Mouse (Mus musculus) CH12.LX (cell line): ENCODE data around the gene Sipa1l2. TPM values are rescaled to one million over a fixed set of nuclear protein-coding genes. Genes with fewer than 3 reads are reported as not detected.

Experiments
- DNase-seq: peaks from one replicate; pipeline ENCODE4 v3.0.0-alpha.2; 2013; ENCODE audit errors: extremely low read depth
- H3K27ac ChIP-seq: 2 replicates; pipeline ENCODE4 v1.5.1; 2012; ENCODE audit warnings: low read depth, mild to moderate bottlenecking, control low read depth, moderate library complexity; ENCODE audit not compliant: insufficient read depth
- H3K27me3 ChIP-seq: replicated peaks from 2 replicates; pipeline ENCODE3; 2012; ENCODE audit warnings: inconsistent platforms
- H3K36me3 ChIP-seq, 2 experiments: replicated peaks in 1 of 2; 2 replicates each; pipeline versions ENCODE3 to v1.6.1; 2012; ENCODE audit warnings: inconsistent platforms in 1 of 2, low read length in 1 of 2, mild to moderate bottlenecking in 1 of 2, mixed read lengths in 1 of 2, moderate library complexity in 1 of 2; ENCODE audit not compliant: control insufficient read depth in 1 of 2, insufficient read depth in 1 of 2
- H3K4me1 ChIP-seq, 2 experiments: 2 replicates each; pipeline ENCODE4 v1.6.1; 2012; ENCODE audit warnings: inconsistent platforms in 1 of 2, moderate library complexity in 1 of 2; ENCODE audit not compliant: insufficient read depth in 2 of 2, control insufficient read depth in 1 of 2
- H3K4me2 ChIP-seq: 2 replicates; pipeline ENCODE4 v1.6.1; 2012; ENCODE audit warnings: low read depth, mild to moderate bottlenecking, control low read depth; ENCODE audit not compliant: poor library complexity, insufficient read depth, severe bottlenecking
- H3K4me3 ChIP-seq, 3 experiments: fragments of 150-350 bp in 1 of 3; sonication (generic) in 1 of 3; replicated peaks in 1 of 3; 2 replicates each; pipeline versions ENCODE3 to v1.5.1; 2011 to 2012; ENCODE audit warnings: low read depth in 2 of 3, low read length in 2 of 3, mild to moderate bottlenecking in 2 of 3, moderate library complexity in 2 of 3, control low read depth in 1 of 3, improper control_type of control experiment in 1 of 3, inconsistent platforms in 1 of 3, mixed read lengths in 1 of 3; ENCODE audit not compliant: poor library complexity in 1 of 3
- H3K79me2 ChIP-seq: replicated peaks from 2 replicates; pipeline ENCODE4 v1.6.1; 2012; ENCODE audit warnings: mild to moderate bottlenecking, moderate library complexity; ENCODE audit not compliant: control insufficient read depth, poor library complexity, insufficient read depth, severe bottlenecking; ENCODE audit errors: extremely low read depth
- H3K9ac ChIP-seq: 2 replicates; pipeline ENCODE4 v1.6.1; 2012; ENCODE audit warnings: low read depth, mild to moderate bottlenecking, control low read depth, moderate library complexity; ENCODE audit not compliant: insufficient read depth
- H3K9me3 ChIP-seq: replicated peaks from 2 replicates; pipeline ENCODE3; 2012; ENCODE audit warnings: low read length, inconsistent platforms, mixed read lengths
- BHLHE40 ChIP-seq: IDR thresholded peaks from 2 replicates; pipeline ENCODE4 v1.6.1; 2011; ENCODE audit warnings: mild to moderate bottlenecking, low read depth, low read length, improper control_type of control experiment
- CTCF ChIP-seq, 2 experiments: IDR thresholded peaks in 1 of 2; conservative IDR thresholded peaks in 1 of 2; 2 replicates each; pipeline ENCODE4 v1.5.1; 2011 to 2012; ENCODE audit warnings: low read depth in 2 of 2, low read length in 2 of 2, improper control_type of control experiment in 1 of 2, inconsistent platforms in 1 of 2, mild to moderate bottlenecking in 1 of 2, moderate library complexity in 1 of 2
- E2F4 ChIP-seq: IDR thresholded peaks from 2 replicates; pipeline ENCODE4 v1.6.1; 2011; ENCODE audit warnings: low read depth, low read length, improper control_type of control experiment; ENCODE audit not compliant: insufficient replicate concordance
- EP300 ChIP-seq: IDR thresholded peaks from 2 replicates; pipeline ENCODE4 v1.6.1; 2011; ENCODE audit warnings: low read length, improper control_type of control experiment
- GABPA ChIP-seq: IDR thresholded peaks from 2 replicates; pipeline ENCODE4 v1.6.1; 2012; ENCODE audit warnings: low read depth, low read length, improper control_type of control experiment, inconsistent platforms; ENCODE audit not compliant: insufficient replicate concordance
- IRF4 ChIP-seq: IDR thresholded peaks from 2 replicates; pipeline ENCODE4 v1.6.1; 2014; ENCODE audit warnings: low read depth, mild to moderate bottlenecking, inconsistent platforms, low read length, improper control_type of control experiment
- JUN ChIP-seq: IDR thresholded peaks from 2 replicates; pipeline ENCODE4 v1.6.1; 2011; ENCODE audit warnings: low read depth, mild to moderate bottlenecking, low read length, improper control_type of control experiment, moderate library complexity; ENCODE audit not compliant: insufficient read depth
- MAFK ChIP-seq: IDR thresholded peaks from 2 replicates; pipeline ENCODE4 v1.6.1; 2011; ENCODE audit warnings: low read length, improper control_type of control experiment; ENCODE audit not compliant: insufficient replicate concordance
- MAX ChIP-seq: IDR thresholded peaks from 2 replicates; pipeline ENCODE4 v1.6.1; 2011; ENCODE audit warnings: low read length, improper control_type of control experiment
- MEF2A ChIP-seq: IDR thresholded peaks from 2 replicates; pipeline ENCODE4 v1.6.1; 2014; ENCODE audit warnings: low read depth, mild to moderate bottlenecking, inconsistent platforms, low read length, improper control_type of control experiment, borderline replicate concordance
- MXI1 ChIP-seq: IDR thresholded peaks from 2 replicates; pipeline ENCODE4 v1.6.1; 2011; ENCODE audit warnings: mild to moderate bottlenecking, low read depth, low read length, improper control_type of control experiment
- MYC ChIP-seq: IDR thresholded peaks from 2 replicates; pipeline ENCODE4 v1.6.1; 2011; ENCODE audit warnings: low read depth, mild to moderate bottlenecking, improper control_type of control experiment, low read length
- NELFE ChIP-seq: IDR thresholded peaks from 2 replicates; pipeline ENCODE4 v1.6.1; 2011; ENCODE audit warnings: low read depth, low read length, improper control_type of control experiment
- PAX5 ChIP-seq: IDR thresholded peaks from 2 replicates; pipeline ENCODE4 v1.6.1; 2012; ENCODE audit warnings: low read length, inconsistent platforms, mixed read lengths
- POLR2AphosphoS2 ChIP-seq: IDR thresholded peaks from 2 replicates; pipeline ENCODE4 v1.6.1; 2011; ENCODE audit warnings: low read depth, low read length, improper control_type of control experiment
- RAD21 ChIP-seq: IDR thresholded peaks from 2 replicates; pipeline ENCODE4 v1.6.1; 2011; ENCODE audit warnings: low read depth, mild to moderate bottlenecking, low read length, improper control_type of control experiment, moderate library complexity
- RCOR1 ChIP-seq: conservative IDR thresholded peaks from 2 replicates; pipeline ENCODE4 v1.6.1; 2012; ENCODE audit warnings: low read depth, mild to moderate bottlenecking, inconsistent platforms, low read length, improper control_type of control experiment
- TBP ChIP-seq: conservative IDR thresholded peaks from 2 replicates; pipeline ENCODE4 v1.6.1; 2011; ENCODE audit warnings: low read depth, low read length, improper control_type of control experiment
- USF1 ChIP-seq: IDR thresholded peaks from 2 replicates; pipeline ENCODE4 v1.6.1; 2014; ENCODE audit warnings: low read depth, mild to moderate bottlenecking, inconsistent platforms, low read length, improper control_type of control experiment
- ZC3H11A ChIP-seq: IDR thresholded peaks from 2 replicates; pipeline ENCODE4 v1.6.1; 2012; ENCODE audit warnings: low read depth, mild to moderate bottlenecking, inconsistent platforms, low read length, improper control_type of control experiment
- ZKSCAN1 ChIP-seq: IDR thresholded peaks from 2 replicates; pipeline ENCODE4 v1.6.1; 2012; ENCODE audit warnings: low read depth, inconsistent platforms, low read length, improper control_type of control experiment, borderline replicate concordance
- ZMIZ1 ChIP-seq: IDR thresholded peaks from 2 replicates; pipeline ENCODE4 v1.6.1; 2012; ENCODE audit warnings: low read depth, mild to moderate bottlenecking, inconsistent platforms, low read length, improper control_type of control experiment
- ZNF384 ChIP-seq: IDR thresholded peaks from 2 replicates; pipeline ENCODE4 v1.6.1; 2012; ENCODE audit warnings: low read depth, low read length, improper control_type of control experiment, inconsistent platforms
- dilution Hi-C: fragments of 300-500 bp; cut with MboI; formaldehyde crosslinking; loops from 2 replicates; pipeline ENCODE4 v1.14.3; 2020; ENCODE audit warnings: low sequenced_read_pairs; ENCODE audit not compliant: extremely low pct_unique_long_range_greater_than_20kb, extremely low pct_ligation_motif_present
- in situ Hi-C: fragments of 300-500 bp; cut with MboI; formaldehyde crosslinking; loops from 3 replicates; pipeline ENCODE4 v1.14.3; 2019; ENCODE audit warnings: low sequenced_read_pairs, low pct_ligation_motif_present, low pct_unique_long_range_greater_than_20kb, mixed read lengths
- polyA plus RNA-seq: library from polyadenylated mRNA; unstranded; fragments of >175 nt; gene quantifications from 2 replicates; pipeline ENCODE4 v1.2.1, GENCODE M21; 2012; ENCODE audit warnings: low read depth; ENCODE audit not compliant: insufficient read length
- total RNA-seq, 2 experiments: library from RNA; depleted of rRNA; stranded (reverse); fragments of 300-350 nt in 1 of 2; fragments of >200 nt in 1 of 2; gene quantifications; 2 replicates each; pipeline ENCODE4 v1.2.3; 2012 to 2014

Gene Sipa1l2
- total and polyA plus RNA-seq, 3 experiments = 2.0 to 5.6 (median 2.7) TPM

DNA sequence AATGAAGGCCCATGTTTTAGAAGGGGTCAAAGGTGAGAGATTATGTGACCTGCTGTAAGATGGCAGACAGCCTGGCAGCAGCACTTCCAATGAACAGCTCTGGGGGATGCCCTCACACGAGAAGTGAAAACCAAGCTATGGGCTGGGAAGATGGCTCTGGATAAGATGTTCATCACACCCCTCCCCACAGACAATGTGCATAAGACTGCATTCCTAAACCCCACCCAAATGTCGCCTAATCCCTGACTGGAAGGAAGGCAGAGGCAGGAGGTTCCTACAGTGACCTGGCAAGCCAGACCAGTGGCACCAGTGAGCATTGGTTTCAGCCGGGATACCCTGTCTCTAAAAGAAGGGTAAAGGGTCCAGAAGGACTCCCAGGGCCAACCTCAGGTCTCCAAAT lies 83.9 kb downstream of the Sipa1l2 start:
- Histone ChIP-seq H3K27ac (no peak overlapping the region), H3K27me3 (no peaks in the 10 kb centered on the region), H3K4me2 (no peak overlapping the region), H3K79me2 (no peaks in the 10 kb centered on the region), H3K36me3 (peaks cover 16 to 45% of the 10 kb centered on the region in 2 experiments), H3K4me1 (peaks cover 0 to 10% of the 10 kb centered on the region in 2 experiments; a peak in 1 of 4 replicates), H3K4me3 (no peak overlapping the region), H3K9ac (no peak overlapping the region), H3K9me3 (peaks cover 6% of the 10 kb centered on the region)
- no peak for TF ChIP-seq E2F4
- no peak for TF ChIP-seq MYC
- in situ Hi-C loops (no loop called here), dilution Hi-C loops (no loop called here)
- no peak for DNase-seq

DNA sequence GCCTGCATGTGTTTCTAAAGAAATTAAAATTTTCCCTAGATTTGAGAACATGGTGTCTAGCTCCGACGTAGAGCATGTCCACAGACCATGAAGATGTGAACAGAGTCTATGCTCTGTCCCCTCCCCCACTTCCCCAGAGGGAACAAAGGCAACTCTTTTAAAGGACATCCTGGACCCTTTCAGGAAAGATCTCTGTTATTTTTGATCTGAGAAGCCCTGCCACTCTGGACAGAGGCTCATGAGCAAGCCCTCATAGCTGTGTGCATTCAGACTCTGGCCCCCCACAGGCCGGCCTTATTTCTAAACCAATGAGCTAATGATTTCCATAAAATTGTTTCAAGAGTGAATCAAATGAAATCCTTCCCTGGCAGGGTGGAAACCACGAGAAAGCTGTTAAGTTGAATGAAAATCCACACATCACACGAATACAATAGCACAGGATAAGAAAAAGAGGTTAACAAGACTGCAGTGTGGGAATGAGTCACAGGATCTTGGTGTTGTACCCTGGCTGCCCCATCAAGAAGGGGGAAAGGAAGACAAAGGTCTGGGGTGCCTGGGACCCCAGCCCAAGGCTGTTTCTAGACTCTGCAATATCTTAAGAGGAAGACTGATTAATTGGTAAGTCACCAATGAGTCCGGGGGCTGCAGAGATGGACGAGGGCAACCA lies 84.9 kb downstream of the Sipa1l2 start:
- Histone ChIP-seq H3K4me1 (peaks cover 0 to 10% of the 10 kb centered on the region in 2 experiments; a peak in 1 of 4 replicates), H3K27ac (no peak overlapping the region), H3K36me3 (peaks cover 18 to 46% of the 10 kb centered on the region in 2 experiments), H3K79me2 (no peaks in the 10 kb centered on the region), H3K4me2 (no peak overlapping the region), H3K9me3 (peaks cover 10% of the 10 kb centered on the region), H3K27me3 (no peaks in the 10 kb centered on the region), H3K4me3 (no peak overlapping the region), H3K9ac (no peak overlapping the region)
- TF ChIP-seq PAX5 = no peak
- no peak for TF ChIP-seq EP300
- no peak for TF ChIP-seq E2F4
- no peak for TF ChIP-seq RCOR1
- no peak for TF ChIP-seq MEF2A
- TF ChIP-seq CTCF (conservative IDR thresholded peaks at IDR 0.05 in 1 of 2, IDR thresholded peaks at IDR 0.05 in 1 of 2; ENCODE audit: low read depth in 2 of 2, low read length in 2 of 2) = no peak
- no peak for TF ChIP-seq MYC
- no peak for TF ChIP-seq JUN
- TF ChIP-seq MAFK = no peak
- TF ChIP-seq ZNF384 = no peak
- dilution Hi-C loops (no loop called here), in situ Hi-C loops (no loop called here)
- no peak for DNase-seq

DNA sequence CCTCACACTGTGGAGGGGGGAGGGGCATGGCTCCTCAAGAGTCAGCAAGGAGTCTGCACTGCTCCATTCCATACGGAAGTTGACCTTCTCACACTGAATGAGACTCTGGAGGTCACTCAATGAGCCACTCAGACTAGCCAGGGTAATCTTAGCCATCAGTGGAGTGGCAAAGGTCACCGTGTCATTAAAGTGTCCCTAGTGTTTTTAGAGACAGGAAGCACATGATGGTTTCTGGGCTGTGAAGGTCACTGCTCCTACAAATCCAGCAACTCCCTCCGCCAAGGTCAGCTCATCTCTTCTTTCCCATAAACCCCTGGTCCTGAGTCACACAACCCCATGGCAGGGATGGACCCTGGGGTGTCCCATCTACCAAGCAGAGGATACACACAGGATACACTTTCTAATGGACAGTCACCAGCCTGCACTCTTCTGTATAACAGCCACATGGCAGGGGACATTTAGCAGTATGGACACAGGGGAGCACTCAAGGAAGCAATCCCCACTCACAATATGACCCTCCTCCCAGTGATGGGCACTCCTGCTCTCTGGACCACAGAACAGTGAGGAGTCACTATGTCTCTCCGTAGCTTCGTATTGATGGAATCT lies 87.0 kb downstream of the Sipa1l2 start:
- Histone ChIP-seq H3K27ac (no peak overlapping the region), H3K79me2 (no peaks in the 10 kb centered on the region), H3K4me3 (no peak overlapping the region), H3K36me3 (peaks cover 29 to 53% of the 10 kb centered on the region in 2 experiments), H3K9ac (no peak overlapping the region), H3K9me3 (peaks cover 10% of the 10 kb centered on the region), H3K4me2 (no peak overlapping the region), H3K4me1 (peaks cover 0 to 10% of the 10 kb centered on the region in 2 experiments; a peak in 2 of 4 replicates), H3K27me3 (no peaks in the 10 kb centered on the region)
- no peak for DNase-seq
- dilution Hi-C loops = no loop called here
- in situ Hi-C loops = no loop called here
- TF ChIP-seq ZMIZ1 = no peak
- TF ChIP-seq ZNF384 = no peak
- TF ChIP-seq GABPA = no peak
- TF ChIP-seq MEF2A = no peak
- TF ChIP-seq IRF4 = no peak
- no peak for TF ChIP-seq MAFK
- no peak for TF ChIP-seq MAX
- no peak for TF ChIP-seq MXI1
- TF ChIP-seq RAD21 = no peak
- TF ChIP-seq TBP = no peak
- TF ChIP-seq BHLHE40 = no peak
- no peak for TF ChIP-seq ZC3H11A
- no peak for TF ChIP-seq POLR2AphosphoS2
- no peak for TF ChIP-seq USF1
- no peak for TF ChIP-seq MYC
- no peak for TF ChIP-seq ZKSCAN1
- no peak for TF ChIP-seq NELFE
- TF ChIP-seq CTCF (conservative IDR thresholded peaks at IDR 0.05 in 1 of 2, IDR thresholded peaks at IDR 0.05 in 1 of 2; ENCODE audit: low read depth in 2 of 2, low read length in 2 of 2) = no peak
